Mouse (Mus musculus): ENCODE measurements at regions not wholly inside any gene's neighbourhood (a gene's known extent, or its start where the extent isn't known, plus 50 kb on each side); places are given as distances from the start of the nearest gene placed in this dataset.
A peak's percentile ranks its signal among the peaks of the same experiment; 100 is the strongest.

- Histone ChIP-seq H3K4me3 (no peak overlapping the region), H3K4me1 (replicated peaks) (no peaks in the 10 kb centered on the region), H3K9me3 (replicated peaks) (no peaks in the 10 kb centered on the region), H3K9ac (no peak overlapping the region), H3K36me3 (no peaks in the 10 kb centered on the region), H3K27me3 (no peaks in the 10 kb centered on the region), H3K4me2 (no peak overlapping the region), H3K27ac (no peak overlapping the region)
- no peak for ATAC-seq (replicated peaks; ENCODE audit: insufficient number of reproducible peaks, insufficient read depth, low FRiP score, low read depth)
- 81% methylated on average over 1 of the region's 1 CpGs for WGBS
Measured at GRCm38 (mm10) chr11:6969196-6969595, 94.1 kb upstream of the Adcy1 start.

- no peak overlapping the region for H3K4me3 ChIP-seq
- no peak for ATAC-seq (replicated peaks; ENCODE audit: insufficient number of reproducible peaks, insufficient read depth, low FRiP score, low read depth)
- H3K27me3 ChIP-seq = no peaks in the 10 kb centered on the region
- no peak overlapping the region for H3K4me2 ChIP-seq
- no peaks in the 10 kb centered on the region for H3K9me3 ChIP-seq (replicated peaks)
- no peak overlapping the region for H3K9ac ChIP-seq
- no peaks in the 10 kb centered on the region for H3K4me1 ChIP-seq (replicated peaks)
- H3K36me3 ChIP-seq = no peaks in the 10 kb centered on the region
- no peak overlapping the region for H3K27ac ChIP-seq
- WGBS = 80% methylated on average over 5 of the region's 5 CpGs
Measured at GRCm38 (mm10) chr11:6966968-6967367, 96.3 kb upstream of the Adcy1 start.

- H3K27ac ChIP-seq = no peak overlapping the region
- H3K9ac ChIP-seq = no peak overlapping the region
- 73% methylated on average over 2 of the region's 2 CpGs for WGBS
- no peaks in the 10 kb centered on the region for H3K27me3 ChIP-seq
- H3K9me3 ChIP-seq (replicated peaks) = no peaks in the 10 kb centered on the region
- H3K4me3 ChIP-seq = no peak overlapping the region
- no peaks in the 10 kb centered on the region for H3K36me3 ChIP-seq
- no peak for ATAC-seq (replicated peaks; ENCODE audit: insufficient number of reproducible peaks, insufficient read depth, low FRiP score, low read depth)
- H3K4me2 ChIP-seq = no peak overlapping the region
- no peaks in the 10 kb centered on the region for H3K4me1 ChIP-seq (replicated peaks)
Measured at GRCm38 (mm10) chr11:6964524-6964923, 98.8 kb upstream of the Adcy1 start.

- 57% methylated on average over 3 of the region's 3 CpGs for WGBS
- no peaks in the 10 kb centered on the region for H3K27me3 ChIP-seq
- no peaks in the 10 kb centered on the region for H3K4me1 ChIP-seq (replicated peaks)
- no peaks in the 10 kb centered on the region for H3K36me3 ChIP-seq
- ATAC-seq (replicated peaks; ENCODE audit: insufficient number of reproducible peaks, insufficient read depth, low FRiP score, low read depth) = no peak
- H3K9me3 ChIP-seq (replicated peaks) = no peaks in the 10 kb centered on the region
- no peak overlapping the region for H3K9ac ChIP-seq
- no peak overlapping the region for H3K4me2 ChIP-seq
- no peak overlapping the region for H3K27ac ChIP-seq
- no peak overlapping the region for H3K4me3 ChIP-seq
Measured at GRCm38 (mm10) chr11:6963600-6963999, 99.7 kb upstream of the Adcy1 start.

- Histone ChIP-seq H3K9ac (no peak overlapping the region), H3K27ac (no peak overlapping the region), H3K4me2 (no peak overlapping the region), H3K27me3 (no peaks in the 10 kb centered on the region), H3K36me3 (no peaks in the 10 kb centered on the region), H3K9me3 (replicated peaks) (no peaks in the 10 kb centered on the region), H3K4me1 (replicated peaks) (no peaks in the 10 kb centered on the region), H3K4me3 (no peak overlapping the region)
- WGBS = 50% methylated on average over 1 of the region's 1 CpGs
- no peak for ATAC-seq (replicated peaks; ENCODE audit: insufficient number of reproducible peaks, insufficient read depth, low FRiP score, low read depth)
Measured at GRCm38 (mm10) chr11:6962786-6963575, 100.3 kb upstream of the Adcy1 start.

- Histone ChIP-seq H3K4me2 (no peak overlapping the region), H3K9ac (no peak overlapping the region), H3K9me3 (replicated peaks) (no peaks in the 10 kb centered on the region), H3K27ac (no peak overlapping the region), H3K4me3 (no peak overlapping the region), H3K36me3 (no peaks in the 10 kb centered on the region), H3K4me1 (replicated peaks) (no peaks in the 10 kb centered on the region), H3K27me3 (no peaks in the 10 kb centered on the region)
- ATAC-seq (replicated peaks; ENCODE audit: insufficient number of reproducible peaks, insufficient read depth, low FRiP score, low read depth) = no peak; the same call in 1 of the 2 replicates
Measured at GRCm38 (mm10) chr11:6962322-6962721, 101.0 kb upstream of the Adcy1 start.

GRCm38 (mm10) chr11:6952787-6953186 lies 110.5 kb upstream of the Adcy1 start:
- no peaks in the 10 kb centered on the region for H3K27me3 ChIP-seq
- H3K4me3 ChIP-seq = no peak overlapping the region
- no peaks in the 10 kb centered on the region for H3K9me3 ChIP-seq (replicated peaks)
- H3K4me2 ChIP-seq = no peak overlapping the region
- H3K4me1 ChIP-seq (replicated peaks) = no peaks in the 10 kb centered on the region
- ATAC-seq (replicated peaks; ENCODE audit: insufficient number of reproducible peaks, insufficient read depth, low FRiP score, low read depth) = no peak
- H3K27ac ChIP-seq = no peak overlapping the region
- no peak overlapping the region for H3K9ac ChIP-seq
- no peaks in the 10 kb centered on the region for H3K36me3 ChIP-seq
- WGBS = 48% methylated on average over 1 of the region's 1 CpGs

GRCm38 (mm10) chr11:6951361-6951760 lies 111.9 kb upstream of the Adcy1 start:
- Histone ChIP-seq H3K9ac (no peak overlapping the region), H3K27me3 (no peaks in the 10 kb centered on the region), H3K4me1 (replicated peaks) (no peaks in the 10 kb centered on the region), H3K27ac (no peak overlapping the region), H3K9me3 (replicated peaks) (no peaks in the 10 kb centered on the region), H3K4me3 (no peak overlapping the region), H3K36me3 (no peaks in the 10 kb centered on the region), H3K4me2 (no peak overlapping the region)
- ATAC-seq (replicated peaks; ENCODE audit: insufficient number of reproducible peaks, insufficient read depth, low FRiP score, low read depth) = no peak

- WGBS = 70% methylated on average over 2 of the region's 2 CpGs
- H3K9me3 ChIP-seq (replicated peaks) = no peaks in the 10 kb centered on the region
- no peaks in the 10 kb centered on the region for H3K4me1 ChIP-seq (replicated peaks)
- H3K27ac ChIP-seq = no peak overlapping the region
- no peak overlapping the region for H3K4me2 ChIP-seq
- no peak for ATAC-seq (replicated peaks; ENCODE audit: insufficient number of reproducible peaks, insufficient read depth, low FRiP score, low read depth)
- H3K4me3 ChIP-seq = no peak overlapping the region
- H3K9ac ChIP-seq = no peak overlapping the region
- H3K27me3 ChIP-seq = no peaks in the 10 kb centered on the region
- no peaks in the 10 kb centered on the region for H3K36me3 ChIP-seq
Measured at GRCm38 (mm10) chr11:6949051-6949450, 111.6 kb upstream of the Gm11983 start.

GRCm38 (mm10) chr11:6934157-6934556 lies 96.7 kb upstream of the Gm11983 start:
- H3K4me2 ChIP-seq = no peak overlapping the region
- no peak for ATAC-seq (replicated peaks; ENCODE audit: insufficient number of reproducible peaks, insufficient read depth, low FRiP score, low read depth)
- WGBS = 60% methylated on average over 1 of the region's 1 CpGs
- no peak overlapping the region for H3K4me3 ChIP-seq
- H3K9ac ChIP-seq = no peak overlapping the region
- no peaks in the 10 kb centered on the region for H3K27me3 ChIP-seq
- no peaks in the 10 kb centered on the region for H3K36me3 ChIP-seq
- no peaks in the 10 kb centered on the region for H3K9me3 ChIP-seq (replicated peaks)
- H3K27ac ChIP-seq = no peak overlapping the region
- H3K4me1 ChIP-seq (replicated peaks) = no peaks in the 10 kb centered on the region

- no peak overlapping the region for H3K27ac ChIP-seq
- no peaks in the 10 kb centered on the region for H3K27me3 ChIP-seq
- H3K36me3 ChIP-seq = no peaks in the 10 kb centered on the region
- peaks cover 11% of the 10 kb centered on the region for H3K4me1 ChIP-seq (replicated peaks)
- 86% methylated on average over 8 of the region's 8 CpGs for WGBS
- ATAC-seq (replicated peaks; ENCODE audit: insufficient number of reproducible peaks, insufficient read depth, low FRiP score, low read depth) = no peak
- H3K9me3 ChIP-seq (replicated peaks) = no peaks in the 10 kb centered on the region
- H3K4me2 ChIP-seq = no peak overlapping the region
- H3K9ac ChIP-seq = no peak overlapping the region
- no peak overlapping the region for H3K4me3 ChIP-seq
Measured at GRCm38 (mm10) chr11:6926036-6926435, 88.6 kb upstream of the Gm11983 start.

- H3K27me3 ChIP-seq = no peaks in the 10 kb centered on the region
- no peak overlapping the region for H3K9ac ChIP-seq
- H3K36me3 ChIP-seq = no peaks in the 10 kb centered on the region
- H3K9me3 ChIP-seq (replicated peaks) = no peaks in the 10 kb centered on the region
- 29% methylated on average over 6 of the region's 6 CpGs for WGBS
- ATAC-seq (replicated peaks; ENCODE audit: insufficient number of reproducible peaks, insufficient read depth, low FRiP score, low read depth) = no peak
- H3K4me3 ChIP-seq = no peak overlapping the region
- no peak overlapping the region for H3K27ac ChIP-seq
- H3K4me2 ChIP-seq = peak overlapping the region; percentile 53
- H3K4me1 ChIP-seq (replicated peaks) = peaks cover 11% of the 10 kb centered on the region
Measured at GRCm38 (mm10) chr11:6924476-6924875, 87.0 kb upstream of the Gm11983 start.

Data from heart, embryonic 15.5 days (tissue).